Mouse (Mus musculus): Measurements from ENCODE around the gene Sema4d. TPM values are rescaled to one million over a fixed set of nuclear protein-coding genes. Genes with fewer than 3 reads are reported as not detected.

Sema4d gene
- total and polyA plus RNA-seq, 3 experiments, result 12.8 to 67.1 (median 16.7) TPM

- peak; percentile 79 for TF ChIP-seq TCF12 (IDR thresholded peaks at IDR 0.05; ENCODE audit: low read depth, low read length)
- TF ChIP-seq MAX (IDR thresholded peaks at IDR 0.05; ENCODE audit: low read length), result peak; percentile 44; the same call in 1 of the 2 replicates
- TF ChIP-seq IRF4 (IDR thresholded peaks at IDR 0.05; ENCODE audit: low read depth, low read length), result peak; percentile 72; the same call in 1 of the 2 replicates
- TF ChIP-seq MAZ (IDR thresholded peaks at IDR 0.05; ENCODE audit: low read depth, low read length), result peak; percentile 60
- peak; percentile 76 for TF ChIP-seq SIN3A (IDR thresholded peaks at IDR 0.05; ENCODE audit: low read length)
- TF ChIP-seq MXI1 (IDR thresholded peaks at IDR 0.05; ENCODE audit: low read depth, low read length), result peak; percentile 82
- TF ChIP-seq CHD1 (IDR thresholded peaks at IDR 0.05; ENCODE audit: low read depth, low read length), result peak; percentile 88
- TF ChIP-seq MAFK (IDR thresholded peaks at IDR 0.05; ENCODE audit: insufficient replicate concordance, low read length), result peak; percentile 78
- no peak for TF ChIP-seq USF1 (IDR thresholded peaks at IDR 0.05; ENCODE audit: low read depth, low read length)
- peak; percentile 99 for TF ChIP-seq NRF1 (IDR thresholded peaks at IDR 0.05; ENCODE audit: low read depth, low read length)
- TF ChIP-seq EP300 (IDR thresholded peaks at IDR 0.05; ENCODE audit: low read length), result peak; percentile 72
- TF ChIP-seq KAT2A (IDR thresholded peaks at IDR 0.05; ENCODE audit: insufficient replicate concordance, low read length), result 0 out of 2 replicates have a peak, but pooled peaks have one; percentile 4
- TF ChIP-seq ELF1 (IDR thresholded peaks at IDR 0.05; ENCODE audit: low read depth, low read length), result peak; percentile 33
These were observed 148.4 kb downstream of the Sema4d start, which contains the start of gene Cks2 (continued) for GRCm38 (mm10) chr13:51644829-51645789.

GRCm38 (mm10) chr13:51643924-51644828 is 149.4 kb downstream of the Sema4d start:
- no peaks in the 10 kb centered on the region for H3K27me3 ChIP-seq (replicated peaks)
- peaks cover 0 to under 1% of the 10 kb centered on the region in 2 experiments for H3K36me3 ChIP-seq (replicated peaks in 1 of 2; ENCODE audit: control insufficient read depth in 1 of 2, insufficient read depth in 1 of 2, low read length in 1 of 2)
- H3K4me2 ChIP-seq (ENCODE audit: insufficient read depth, low read depth, poor library complexity, severe bottlenecking), result peak overlapping the region; percentile 72
- dilution Hi-C loops (cut with MboI; ENCODE audit: extremely low pct_ligation_motif_present, extremely low pct_unique_long_range_greater_than_20kb, low sequenced_read_pairs) (no loop called here), in situ Hi-C loops (cut with MboI; ENCODE audit: low pct_ligation_motif_present, low pct_unique_long_range_greater_than_20kb, low sequenced_read_pairs) (no loop called here)
- peak overlapping the region; percentile 50 to 75 (median 64) for H3K4me3 ChIP-seq (replicated peaks in 1 of 3; ENCODE audit: low read depth in 2 of 3, low read length in 2 of 3, poor library complexity in 1 of 3)
- 0 out of 2 replicates have a peak, but pooled peaks have one; percentile 7 for TF ChIP-seq CHD1 (IDR thresholded peaks at IDR 0.05; ENCODE audit: low read depth, low read length)
- TF ChIP-seq TBP (conservative IDR thresholded peaks at IDR 0.05; ENCODE audit: low read depth, low read length), result no peak
- TF ChIP-seq JUN (IDR thresholded peaks at IDR 0.05; ENCODE audit: insufficient read depth, low read depth, low read length), result no peak
- TF ChIP-seq MAFK (IDR thresholded peaks at IDR 0.05; ENCODE audit: insufficient replicate concordance, low read length), result no peak
- no peak for TF ChIP-seq KAT2A (IDR thresholded peaks at IDR 0.05; ENCODE audit: insufficient replicate concordance, low read length)
- peaks cover 31% of the 10 kb centered on the region for H3K79me2 ChIP-seq (replicated peaks; ENCODE audit: control insufficient read depth, extremely low read depth, insufficient read depth, poor library complexity, severe bottlenecking)
- peaks cover 3 to 17% of the 10 kb centered on the region in 2 experiments; a peak in 3 of 4 replicates for H3K4me1 ChIP-seq (ENCODE audit: control insufficient read depth in 1 of 2, insufficient read depth in 2 of 2)
- H3K9ac ChIP-seq (ENCODE audit: insufficient read depth, low read depth), result peak overlapping the region; percentile 76
- no peak for DNase-seq (ENCODE audit: extremely low read depth)
- peak overlapping the region; percentile 32 for H3K27ac ChIP-seq (ENCODE audit: insufficient read depth, low read depth)
- peaks cover 2% of the 10 kb centered on the region for H3K9me3 ChIP-seq (replicated peaks; ENCODE audit: low read length)

All from CH12.LX (cell line).